Mouse (Mus musculus): ENCODE measurements around the gene Zfp61.

DNA sequence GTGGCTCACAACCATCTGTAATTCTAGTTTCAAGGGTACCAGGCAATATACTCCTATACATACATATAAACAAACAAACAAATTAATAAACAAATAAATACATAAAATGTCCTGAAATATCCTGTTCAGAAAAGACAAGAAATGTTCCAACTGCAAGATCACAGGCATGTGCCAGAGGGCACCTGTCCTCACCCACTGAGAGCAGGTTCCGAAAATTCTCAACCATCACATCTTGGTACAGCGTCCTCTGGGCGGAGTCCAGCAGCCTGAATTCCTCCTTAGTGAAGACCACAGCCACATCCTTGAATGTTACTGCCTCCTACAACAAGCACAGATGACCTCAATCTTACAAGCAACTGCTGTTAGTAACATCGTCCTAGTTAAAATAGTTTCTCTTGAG lies 6.3 kb downstream of the Zfp61 start:
- no peak for TF ChIP-seq POLR2A (IDR thresholded peaks at IDR 0.05; ENCODE audit: low read depth, low read length)
- no peak for TF ChIP-seq CTCF (IDR thresholded peaks at IDR 0.05; ENCODE audit: extremely low read depth, insufficient read depth, insufficient read length, insufficient replicate concordance)

Data from spleen, adult 2 months (tissue).